ENCODE assay signal across 22 mouse cellular contexts in the genomic region with DNA sequence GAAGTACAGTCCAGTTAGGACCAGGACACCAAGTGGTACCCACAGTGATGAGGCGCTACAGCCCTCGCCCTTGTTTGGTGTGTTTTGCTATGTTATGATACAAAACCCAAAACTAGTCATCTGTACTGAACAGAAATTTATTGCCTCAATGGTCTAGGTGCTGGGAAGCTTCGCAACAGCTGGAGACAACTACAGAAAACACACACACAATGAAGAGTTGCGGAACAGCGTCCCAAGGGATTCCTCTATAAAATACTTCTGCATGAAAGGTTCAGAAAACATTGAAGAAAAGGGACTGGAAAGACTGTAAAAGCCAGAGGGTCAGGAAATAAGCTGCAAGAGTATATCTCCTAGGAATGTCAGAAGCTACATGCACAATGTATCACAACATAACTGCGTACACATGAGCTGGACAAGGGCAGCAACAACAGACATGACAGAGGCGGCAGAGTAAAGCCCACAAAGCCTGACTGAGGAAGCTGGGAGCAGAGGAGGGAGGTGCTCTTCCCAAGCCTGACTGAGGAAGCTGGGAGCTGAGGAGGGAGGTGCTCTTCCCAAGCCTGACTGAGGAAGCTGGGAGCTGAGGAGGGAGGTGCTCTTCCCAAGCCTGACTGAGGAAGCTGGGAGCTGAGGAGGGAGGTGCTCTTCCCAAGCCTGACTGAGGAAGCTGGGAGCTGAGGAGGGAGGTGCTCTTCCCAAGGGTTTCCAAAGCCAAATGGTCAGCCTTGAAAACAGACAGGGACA.
DNase-seq lines count a peak whose midpoint lies in the region; ATAC-seq and TF ChIP-seq lines count a peak whose summit lies in the region.
"Had no signal": no experiment of that assay in that cellular context is flagged by ENCODE, and none has a peak within 500 bp of the region (broad histone marks: within the 10 kb centered on the region; RNA-seq: fewer than 3 reads in every experiment).

No protein-coding gene starts in this region.

- no peak for TF ChIP-seq CTCF in kidney, adult 2 months (conservative IDR thresholded peaks at IDR 0.05; ENCODE audit: insufficient read depth, insufficient read length, low read depth, low read length)

- no peak overlapping the region for H3K4me3 ChIP-seq in forebrain, embryonic 12.5 days (replicated peaks)
- H3K4me3 ChIP-seq in forebrain, embryonic 13.5 days = no peak overlapping the region
- no peak overlapping the region for H3K4me3 ChIP-seq in heart, embryonic 15.5 days
- H3K4me3 ChIP-seq in heart, embryonic 11.5 days (ENCODE audit: low read depth, low read length) = no peak overlapping the region
- no peak overlapping the region for H3K4me3 ChIP-seq in kidney, adult 2 months (ENCODE audit: insufficient read depth, low read depth, low read length)
- H3K4me3 ChIP-seq: embryonic facial prominence, embryonic 12.5 days; left cerebral cortex, adult 2 months; limb, embryonic 10.5 days had no signal

- no peaks in the 10 kb centered on the region for H3K9me3 ChIP-seq in forebrain, embryonic 12.5 days
- no peaks in the 10 kb centered on the region for H3K9me3 ChIP-seq in forebrain, embryonic 13.5 days (replicated peaks)
- H3K9me3 ChIP-seq in heart, embryonic 15.5 days (replicated peaks) = no peaks in the 10 kb centered on the region
- no peaks in the 10 kb centered on the region for H3K9me3 ChIP-seq in heart, embryonic 11.5 days (replicated peaks; ENCODE audit: control insufficient read depth, low read length)
- H3K9me3 ChIP-seq: embryonic facial prominence, embryonic 12.5 days; limb, embryonic 10.5 days had no signal

- H3K27me3 ChIP-seq in forebrain, embryonic 12.5 days = no peaks in the 10 kb centered on the region
- no peaks in the 10 kb centered on the region for H3K27me3 ChIP-seq in forebrain, embryonic 13.5 days
- H3K27me3 ChIP-seq in heart, embryonic 15.5 days = no peaks in the 10 kb centered on the region
- H3K27me3 ChIP-seq in heart, embryonic 11.5 days (ENCODE audit: control insufficient read depth, insufficient read depth, low read length) = no peaks in the 10 kb centered on the region
- H3K27me3 ChIP-seq in kidney, adult 2 months (replicated peaks; ENCODE audit: control insufficient read depth, insufficient read depth, low read length) = no peaks in the 10 kb centered on the region
- H3K27me3 ChIP-seq: embryonic facial prominence, embryonic 12.5 days; Patski had no signal

- H3K4me1 ChIP-seq in forebrain, embryonic 12.5 days = no peaks in the 10 kb centered on the region
- no peaks in the 10 kb centered on the region for H3K4me1 ChIP-seq in forebrain, embryonic 13.5 days
- H3K4me1 ChIP-seq in heart, embryonic 15.5 days (replicated peaks) = peaks cover 23% of the 10 kb centered on the region
- 0 out of 2 replicates have a peak, but pooled peaks cover 3% of the 10 kb centered on the region for H3K4me1 ChIP-seq in heart, embryonic 11.5 days (ENCODE audit: control insufficient read depth, insufficient read depth, low read length)
- H3K4me1 ChIP-seq in kidney, adult 2 months (ENCODE audit: control insufficient read depth, insufficient read depth, low read length) = 0 out of 2 replicates have a peak, but pooled peaks cover 3% of the 10 kb centered on the region

- no peak for TF ChIP-seq POLR2A in kidney, adult 2 months (IDR thresholded peaks at IDR 0.05; ENCODE audit: low read depth, low read length)

- H3K36me3 ChIP-seq in forebrain, embryonic 12.5 days (replicated peaks) = no peaks in the 10 kb centered on the region
- H3K36me3 ChIP-seq in forebrain, embryonic 13.5 days (ENCODE audit: poor library complexity, severe bottlenecking) = no peaks in the 10 kb centered on the region
- H3K36me3 ChIP-seq in heart, embryonic 15.5 days = peaks cover 4% of the 10 kb centered on the region
- H3K36me3 ChIP-seq in heart, embryonic 11.5 days (ENCODE audit: control insufficient read depth, insufficient read depth, low read length) = 0 out of 2 replicates have a peak, but pooled peaks cover 3% of the 10 kb centered on the region
- H3K36me3 ChIP-seq in kidney, adult 2 months (ENCODE audit: control insufficient read depth, insufficient read depth, low read length) = no peaks in the 10 kb centered on the region
- H3K36me3 ChIP-seq: embryonic facial prominence, embryonic 12.5 days had no signal

- H3K27ac ChIP-seq in forebrain, embryonic 12.5 days = 0 out of 2 replicates have a peak overlapping the region, but pooled peaks have one; percentile 5
- H3K27ac ChIP-seq in forebrain, embryonic 13.5 days = no peak overlapping the region
- peak overlapping the region; percentile 31; the same call in 1 of the 2 replicates for H3K27ac ChIP-seq in heart, embryonic 15.5 days
- H3K27ac ChIP-seq in heart, embryonic 11.5 days (ENCODE audit: low read depth, low read length) = no peak overlapping the region
- H3K27ac ChIP-seq in kidney, adult 2 months (ENCODE audit: insufficient read depth, low read depth, low read length) = no peak overlapping the region; the same call in 1 of the 2 replicates
- H3K27ac ChIP-seq: embryonic facial prominence, embryonic 12.5 days; limb, embryonic 10.5 days had no signal

- no peak for ATAC-seq in forebrain, embryonic 12.5 days (ENCODE audit: low FRiP score)
- ATAC-seq in forebrain, embryonic 13.5 days = no peak
- ATAC-seq in heart, embryonic 15.5 days (replicated peaks; ENCODE audit: insufficient number of reproducible peaks, insufficient read depth, low FRiP score, low read depth) = no peak
- no peak for ATAC-seq in heart, embryonic 11.5 days (replicated peaks; ENCODE audit: insufficient number of reproducible peaks, low FRiP score, low TSS enrichment)
- 0 out of 2 replicates have a peak, but pooled peaks have one; percentile 33 for ATAC-seq in monocyte, adult 5-6 weeks (replicated peaks; ENCODE audit: insufficient number of reproducible peaks, low FRiP score, low TSS enrichment, poor library complexity, severe bottlenecking)
- ATAC-seq: forebrain, embryonic 16.5 days; liver, postnatal 0 days; Patski had no signal

- peak; percentile 10 to 12 for DNase-seq in kidney, postnatal 4 days
- DNase-seq in kidney, adult 2 months = no peak
- no peak for DNase-seq in left cerebral cortex, postnatal 10 days (ENCODE audit: extremely low spot score in 1 of 2, low spot score in 2 of 2)
- DNase-seq: adrenal gland, postnatal 10 days; cerebellum, adult 9-11 months; kidney, adult 18-20 months; liver, postnatal 0 days; lung, postnatal 4 days; right cerebral cortex, postnatal 14 days; spleen, adult 18-20 months; thymus, adult 18-20 months had no signal

- intact Hi-C loops in left cerebral cortex, postnatal 10 days (cut with DNase I) = no loop called here

- H3K4me2 ChIP-seq in forebrain, embryonic 12.5 days = no peak overlapping the region
- no peak overlapping the region for H3K4me2 ChIP-seq in forebrain, embryonic 13.5 days
- no peak overlapping the region for H3K4me2 ChIP-seq in heart, embryonic 15.5 days
- H3K4me2 ChIP-seq in heart, embryonic 11.5 days = no peak overlapping the region
- H3K4me2 ChIP-seq: embryonic facial prominence, embryonic 12.5 days; midbrain, embryonic 11.5 days had no signal

- H3K9ac ChIP-seq in forebrain, embryonic 12.5 days = no peak overlapping the region
- no peak overlapping the region for H3K9ac ChIP-seq in forebrain, embryonic 13.5 days
- H3K9ac ChIP-seq in heart, embryonic 15.5 days = no peak overlapping the region
- H3K9ac ChIP-seq in heart, embryonic 11.5 days (ENCODE audit: low read depth, low read length) = no peak overlapping the region
- H3K9ac ChIP-seq: embryonic facial prominence, embryonic 12.5 days; liver, postnatal 0 days had no signal

- 83% methylated on average over 7 of the region's 7 CpGs for WGBS in forebrain, embryonic 12.5 days
- WGBS in forebrain, embryonic 13.5 days = 85% methylated on average over 7 of the region's 7 CpGs
- WGBS in heart, embryonic 15.5 days = 80% methylated on average over 7 of the region's 7 CpGs
- 75% methylated on average over 7 of the region's 7 CpGs for WGBS in heart, embryonic 11.5 days (ENCODE audit: insufficient replicate concordance)
- 76% methylated on average over 7 of the region's 7 CpGs for WGBS in kidney, adult 2 months

Comparison
In these comparisons a context has a peak if more than half of its experiments do, and no peak if none do; other contexts are left out.
1. H3K27ac ChIP-seq: peak in forebrain, embryonic 12.5 days (single experiment) and heart, embryonic 15.5 days (single experiment); none in forebrain, embryonic 13.5 days (single experiment), heart, embryonic 11.5 days (single experiment) and kidney, adult 2 months (single experiment).
2. DNase-seq: peak in kidney, postnatal 4 days (2 of 2); none in kidney, adult 2 months (single experiment) and left cerebral cortex, postnatal 10 days (0 of 2).